Mouse (Mus musculus): ENCODE measurements around the gene Tubb4a.

Tubb4a gene

DNA sequence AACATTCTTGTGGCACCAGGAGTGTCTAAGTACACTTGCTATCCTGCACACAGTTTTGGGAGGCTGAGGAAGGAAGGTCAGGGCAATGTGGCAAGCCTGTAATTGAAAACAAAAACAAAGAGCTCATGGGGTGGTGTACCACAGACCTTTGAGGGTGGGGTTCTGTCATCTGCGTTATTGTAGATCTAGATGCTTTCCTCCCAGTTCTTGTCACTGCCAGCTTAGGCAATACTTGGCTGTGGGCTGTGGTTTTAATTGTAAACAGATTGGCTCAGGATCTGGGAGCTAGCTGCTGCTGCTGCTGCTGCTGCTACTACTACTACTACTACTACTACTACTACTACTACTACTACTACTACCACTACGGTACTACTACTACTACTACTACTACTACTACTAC is 14.7 kb upstream of the Tubb4a start:
- no peak for DNase-seq (ENCODE audit: low spot score)

DNA sequence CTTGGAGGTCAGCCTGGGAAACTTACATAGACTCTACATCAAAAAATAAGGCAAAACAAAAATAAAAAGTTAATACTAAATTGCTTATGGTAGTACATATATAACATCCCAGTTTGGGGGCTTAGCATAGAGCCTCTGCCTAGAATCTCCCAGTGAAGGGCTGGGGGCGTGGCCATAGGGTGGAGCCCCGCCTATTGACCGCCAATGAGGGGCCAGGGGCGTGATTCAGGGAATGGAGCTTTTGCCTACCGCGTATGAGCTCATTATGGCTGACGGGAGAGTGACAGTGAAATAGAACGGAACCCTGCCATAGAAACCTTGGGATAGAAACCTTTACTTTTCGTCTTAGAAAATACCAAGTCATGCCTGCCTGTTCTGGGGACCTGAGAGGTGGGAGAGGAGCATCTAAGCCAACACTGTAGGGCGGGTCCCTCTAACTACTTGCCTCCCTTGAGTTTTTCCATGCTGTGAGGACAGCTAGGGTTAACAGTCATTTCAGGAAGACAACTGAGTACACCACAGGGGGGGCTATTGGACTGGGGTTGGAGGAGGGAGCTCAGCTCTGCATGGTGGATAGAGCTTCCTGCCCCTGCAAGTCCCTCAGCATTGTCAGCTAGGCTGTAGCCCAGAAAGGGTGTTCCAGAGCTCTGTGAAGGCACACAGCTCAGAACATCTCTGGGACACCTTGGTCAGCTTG is 12.2 kb upstream of the Tubb4a start:
- no peak for DNase-seq (ENCODE audit: low spot score)

DNA sequence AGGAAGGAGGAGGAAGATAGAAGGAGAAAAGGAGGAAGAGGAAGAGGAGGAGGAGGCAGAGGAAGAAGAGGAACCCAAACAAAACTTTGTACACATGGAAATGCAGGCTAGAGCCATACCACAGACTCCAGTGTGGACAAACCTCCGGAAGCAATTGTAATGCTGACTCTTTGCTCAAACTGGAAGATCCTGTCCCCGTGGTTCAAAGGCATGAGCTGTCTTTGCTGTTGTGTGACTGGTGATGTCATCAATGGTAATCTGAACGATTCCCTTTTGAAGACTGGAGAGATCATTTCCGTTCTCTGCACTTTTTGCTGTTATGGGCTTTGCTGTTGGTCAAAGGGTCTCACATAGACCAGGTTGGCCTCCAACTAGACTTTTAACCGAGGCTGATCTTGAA is 10.7 kb upstream of the Tubb4a start:
- no peak for DNase-seq (ENCODE audit: low spot score)

GRCm38 (mm10) chr17:57096623-57096920 is 9.0 kb upstream of the Tubb4a start:
- peak; percentile 70 for DNase-seq (ENCODE audit: low spot score)

DNA sequence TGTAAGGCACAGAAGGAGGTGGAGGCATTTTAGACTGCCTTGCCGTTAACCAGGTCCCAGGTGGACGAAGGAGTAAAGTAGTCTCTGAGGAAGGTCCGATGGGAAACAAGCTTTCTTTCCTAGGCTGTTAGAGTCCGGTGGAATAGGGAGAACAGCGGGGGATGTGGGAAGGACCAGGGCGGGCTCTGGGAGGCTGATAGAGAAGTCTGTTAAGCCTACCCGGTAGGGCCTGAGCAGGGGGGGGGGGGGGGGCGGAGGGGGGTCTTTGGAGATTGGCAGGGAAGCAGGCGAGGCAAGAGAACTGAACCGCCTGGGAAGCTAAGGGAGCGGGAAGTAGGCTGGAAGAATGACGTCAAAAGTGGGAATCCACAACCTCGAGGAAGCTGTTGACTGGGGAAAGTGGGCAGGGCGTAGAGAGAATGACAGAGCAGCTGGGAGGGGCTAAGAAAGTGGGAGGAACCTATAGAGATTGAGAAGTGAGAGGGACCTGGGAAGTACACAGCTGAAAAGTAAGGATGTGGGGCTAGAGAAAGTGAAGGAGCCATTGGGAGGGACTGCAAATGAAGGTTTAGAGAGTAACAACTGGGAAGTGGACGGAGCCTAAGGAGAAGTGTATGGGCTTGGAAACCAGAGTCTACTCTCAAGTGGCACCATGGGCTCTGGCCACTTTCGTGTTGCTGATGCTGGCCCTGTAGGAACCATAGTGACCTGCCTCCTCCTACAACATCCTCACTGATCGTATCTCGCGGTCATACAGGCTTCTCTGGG is 8.5 kb upstream of the Tubb4a start:
- no peak for DNase-seq (ENCODE audit: low spot score)

GRCm38 (mm10) chr17:57094222-57094621 is 6.6 kb upstream of the Tubb4a start:
- DNase-seq (ENCODE audit: low spot score) = no peak

- no peak for DNase-seq (ENCODE audit: low spot score)
These were observed 1.4 kb downstream of the Tubb4a start for GRCm38 (mm10) chr17:57085970-57086757.

DNA sequence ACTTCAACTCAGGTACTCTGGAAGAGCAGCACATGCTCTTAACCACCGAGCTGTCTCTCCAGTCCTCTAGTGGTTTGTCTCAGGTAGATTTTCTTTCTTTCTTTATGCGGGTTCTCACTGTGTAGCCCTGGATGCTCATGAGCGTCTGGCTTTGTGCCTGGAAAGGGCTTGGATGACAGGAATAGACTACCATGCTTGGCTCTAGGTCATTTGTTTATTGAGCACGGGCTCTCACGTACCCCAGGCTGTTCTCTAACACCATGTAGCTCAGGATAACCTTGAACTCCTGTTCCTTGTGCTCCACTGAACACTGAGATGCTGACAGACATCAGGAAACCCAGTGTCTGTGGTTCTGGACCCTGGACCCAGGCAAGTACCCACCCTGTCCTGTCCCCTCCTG is 5.1 kb downstream of the Tubb4a start:
- no peak for DNase-seq (ENCODE audit: low spot score)

DNA sequence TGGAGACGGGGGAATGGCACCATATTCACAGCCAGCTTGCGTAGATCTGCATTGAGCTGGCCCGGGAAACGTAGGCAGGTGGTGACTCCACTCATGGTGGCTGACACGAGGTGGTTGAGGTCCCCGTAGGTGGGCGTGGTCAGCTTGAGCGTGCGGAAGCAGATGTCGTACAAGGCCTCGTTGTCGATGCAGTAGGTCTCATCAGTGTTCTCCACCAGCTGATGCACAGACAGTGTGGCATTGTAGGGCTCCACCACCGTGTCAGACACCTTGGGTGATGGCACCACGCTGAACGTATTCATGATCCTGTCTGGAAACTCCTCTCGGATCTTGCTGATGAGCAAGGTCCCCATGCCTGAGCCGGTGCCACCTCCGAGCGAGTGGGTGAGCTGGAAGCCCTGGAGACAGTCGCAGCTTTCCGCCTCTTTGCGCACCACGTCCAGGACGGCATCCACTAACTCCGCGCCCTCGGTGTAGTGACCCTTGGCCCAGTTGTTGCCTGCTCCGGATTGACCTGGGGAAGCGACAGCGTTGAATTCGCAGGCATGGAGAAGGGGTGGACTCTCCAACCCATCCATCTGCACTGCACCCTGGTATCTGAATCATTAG is 6.2 kb downstream of the Tubb4a start:
- DNase-seq (ENCODE audit: low spot score) = no peak

- DNase-seq (ENCODE audit: low spot score) = no peak
These were observed 7.7 kb downstream of the Tubb4a start for GRCm38 (mm10) chr17:57079919-57080318.

DNA sequence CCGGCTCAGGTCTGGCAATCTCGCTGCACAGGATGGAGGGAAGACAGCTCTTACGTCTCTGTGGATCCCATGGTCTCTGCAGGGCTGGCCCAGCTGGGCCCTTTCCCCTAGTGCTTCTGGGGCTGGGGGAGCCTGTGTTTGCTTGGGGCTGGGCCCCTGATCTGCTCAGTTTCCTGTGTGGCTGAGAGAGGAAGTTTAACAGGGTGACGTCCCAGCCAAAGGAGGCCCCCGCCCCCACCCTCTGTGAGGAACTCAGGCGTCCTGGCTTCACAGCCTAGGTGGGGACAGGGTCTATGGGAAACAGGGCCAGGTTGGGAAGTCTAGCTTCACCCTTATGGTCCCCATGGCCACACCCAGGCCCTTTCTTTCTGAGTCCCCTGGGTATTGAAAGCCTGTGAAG is 9.2 kb downstream of the Tubb4a start, which contains the start of gene Dennd1c:
Dennd1c (minus strand) TSS at position 179 of the 400 bp plus-strand sequence.
- DNase-seq (ENCODE audit: low spot score) = no peak

GRCm38 (mm10) chr17:57076916-57077315 is 10.7 kb downstream of the Tubb4a start:
- no peak for DNase-seq (ENCODE audit: low spot score)

- no peak for DNase-seq (ENCODE audit: low spot score)
These were observed 16.9 kb downstream of the Tubb4a start for GRCm38 (mm10) chr17:57070699-57071098.

DNA sequence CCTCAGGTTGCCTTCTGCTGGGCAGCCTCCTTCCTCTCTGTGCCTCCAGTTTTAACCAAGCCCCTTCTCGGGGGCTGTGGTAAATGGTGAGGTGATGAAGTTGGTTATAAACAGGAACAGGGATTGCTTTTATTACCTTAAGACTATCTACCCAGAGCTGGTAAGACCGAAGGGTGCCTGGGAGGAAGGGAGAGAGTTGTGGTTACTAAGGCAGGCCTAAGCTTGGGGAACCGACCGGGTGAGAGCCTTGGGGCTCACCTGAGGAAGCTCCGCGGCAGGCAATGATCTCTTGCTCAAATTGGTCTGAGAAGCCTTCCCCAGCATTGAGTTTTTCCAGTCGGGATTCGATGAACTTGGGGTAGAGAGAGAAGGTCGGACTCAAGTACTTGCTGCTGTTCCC is 17.3 kb downstream of the Tubb4a start:
- DNase-seq (ENCODE audit: low spot score) = no peak

DNA sequence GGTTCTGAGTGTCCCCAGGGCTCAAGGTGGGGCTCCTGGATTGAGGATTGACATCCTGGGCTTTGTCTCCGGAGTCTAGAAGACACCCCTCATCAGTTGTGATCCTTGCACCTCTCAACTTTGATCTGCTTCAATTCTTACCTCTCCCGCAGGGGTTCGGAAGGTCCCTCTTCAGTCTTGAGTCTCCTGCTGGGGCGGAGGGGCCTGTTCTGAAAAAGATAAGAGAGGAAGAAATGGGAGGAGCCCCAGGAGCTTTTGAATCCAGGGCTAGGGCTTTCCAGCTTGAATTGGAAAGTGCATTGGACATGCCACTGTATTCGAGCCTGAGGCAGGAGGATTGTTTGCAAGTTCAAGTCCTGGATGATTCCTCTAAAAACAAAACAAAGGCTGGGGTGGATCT is 20.7 kb downstream of the Tubb4a start:
- DNase-seq (ENCODE audit: low spot score) = no peak

DNA sequence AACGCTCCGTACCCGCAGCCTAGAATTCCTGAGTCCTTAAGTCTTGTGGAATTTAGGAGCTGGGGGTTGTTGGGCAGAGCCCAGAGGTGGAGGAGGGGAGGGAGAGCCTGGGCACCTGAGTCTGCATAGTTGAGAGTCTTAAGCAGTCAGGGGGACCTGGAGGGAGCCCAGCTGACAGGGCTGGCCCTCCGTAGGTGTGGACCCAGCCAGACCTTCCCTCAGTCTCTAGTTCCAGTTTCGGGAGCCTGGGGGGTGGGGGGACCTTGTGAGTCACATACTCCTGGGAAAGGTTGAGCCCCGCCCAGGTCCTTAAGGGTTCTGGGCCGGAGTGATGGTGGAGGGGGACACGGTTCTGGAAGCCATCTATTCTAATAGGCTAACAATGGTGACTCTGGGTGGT is 24.6 kb downstream of the Tubb4a start:
- DNase-seq (ENCODE audit: low spot score) = no peak

DNA sequence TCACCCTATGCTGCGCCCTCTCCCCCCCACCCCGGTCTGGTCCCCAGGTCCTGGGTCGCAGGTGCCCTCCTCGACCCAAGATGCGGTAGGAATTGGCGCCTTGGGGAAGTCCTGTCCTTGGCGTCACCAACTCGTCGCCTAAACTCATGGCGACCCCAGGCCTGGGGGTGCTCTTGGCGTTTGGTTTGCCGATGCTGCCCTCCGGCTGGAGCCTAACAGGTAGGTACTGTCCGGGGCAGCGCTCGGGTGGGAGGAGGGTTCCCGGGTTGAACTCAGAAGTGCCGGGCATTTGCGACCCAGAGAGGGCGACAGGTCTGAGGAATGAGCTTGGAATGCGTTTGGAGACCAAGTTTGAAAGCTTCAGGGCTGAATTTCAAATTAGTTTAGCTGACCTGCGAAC is 25.0 kb downstream of the Tubb4a start:
- no peak for DNase-seq (ENCODE audit: low spot score)

GRCm38 (mm10) chr17:57062011-57062521 is 25.5 kb downstream of the Tubb4a start:
- no peak for DNase-seq (ENCODE audit: low spot score)

DNA sequence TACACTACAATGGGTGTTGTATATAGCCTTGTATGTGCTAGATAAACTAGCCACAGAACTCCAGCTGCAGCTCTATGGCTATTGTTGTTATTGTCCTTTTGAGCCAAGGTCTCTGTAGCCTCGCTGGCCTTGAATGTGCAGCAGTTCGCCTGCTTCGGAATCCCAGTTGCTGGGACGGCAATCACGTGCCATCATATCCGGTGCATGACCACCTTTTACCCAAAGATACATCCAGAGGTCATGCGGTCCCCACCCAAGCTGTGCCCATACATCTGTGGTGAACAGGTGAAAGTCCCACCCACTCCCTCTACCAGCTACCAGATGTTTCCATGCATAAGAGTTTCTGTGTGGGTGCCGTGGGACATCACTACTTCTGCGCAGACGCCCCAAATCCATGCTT is 26.5 kb downstream of the Tubb4a start:
- no peak for DNase-seq (ENCODE audit: low spot score)

- peak; percentile 95 for DNase-seq (ENCODE audit: low spot score)
These were observed 27.3 kb downstream of the Tubb4a start for GRCm38 (mm10) chr17:57060231-57060801.

DNA sequence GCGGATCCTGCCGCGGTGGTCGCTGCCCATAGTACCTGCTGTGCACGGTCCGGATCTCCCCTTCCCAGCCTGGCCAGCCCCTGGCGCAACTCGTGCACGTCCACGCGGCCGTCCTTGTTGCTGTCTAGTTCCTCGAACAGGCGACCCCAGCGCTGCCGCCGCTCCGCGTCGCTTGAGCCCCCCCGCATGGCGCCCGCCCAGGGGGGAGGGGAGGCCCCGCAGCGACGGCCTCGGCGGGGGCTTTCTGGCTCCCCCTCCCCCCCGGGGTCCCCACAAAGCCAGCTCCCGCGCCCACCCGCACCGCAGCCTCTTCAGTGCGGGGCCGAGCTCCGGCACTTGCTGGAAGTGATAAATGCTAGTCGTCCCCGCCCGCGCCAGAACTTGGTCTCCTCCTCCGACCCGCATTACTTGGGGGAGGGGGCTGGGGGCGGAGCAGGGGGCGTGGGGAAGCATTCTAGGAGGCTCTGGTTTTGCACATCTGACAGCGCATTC is 28.1 kb downstream of the Tubb4a start, which contains the start of gene Slc25a23:
Slc25a23 (minus strand) TSS at position 378 of the 492 bp plus-strand sequence.
- peak; percentile 57 for DNase-seq (ENCODE audit: low spot score)
